Mouse (Mus musculus) embryonic facial prominence, embryonic 15.5 days (tissue): Measurements from ENCODE around the gene Zc3h6. TPM values are rescaled to one million over a fixed set of nuclear protein-coding genes. Genes with fewer than 3 reads are reported as not detected.

Experiments used
- ATAC-seq: fragments of 200-750 bp; cut with Nextera tagmentation; 2 replicates; pipeline ENCODE4 v1.8.0; 2017; ENCODE audit warnings: low read depth, moderate TSS enrichment; ENCODE audit not compliant: insufficient number of reproducible peaks, low FRiP score, low TSS enrichment
- H3K27ac ChIP-seq: fragments of 300-500 bp; sonication (generic); replicated peaks from 2 replicates; pipeline ENCODE4 v1.5.1; 2015; ENCODE audit warnings: mild to moderate bottlenecking, inconsistent platforms
- H3K27me3 ChIP-seq: fragments of 300-500 bp; sonication (generic); 2 replicates; pipeline ENCODE4 v1.6.1; 2015; ENCODE audit warnings: inconsistent platforms
- H3K36me3 ChIP-seq: fragments of 300-500 bp; sonication (generic); 2 replicates; pipeline ENCODE4 v1.6.1; 2015; ENCODE audit warnings: mild to moderate bottlenecking, inconsistent platforms
- H3K4me1 ChIP-seq: fragments of 300-500 bp; sonication (generic); 2 replicates; pipeline ENCODE4 v1.6.1; 2015; ENCODE audit warnings: inconsistent platforms
- H3K4me2 ChIP-seq: fragments of 300-500 bp; sonication (generic); replicated peaks from 2 replicates; pipeline ENCODE4 v1.6.1; 2015; ENCODE audit warnings: mild to moderate bottlenecking, inconsistent platforms
- H3K4me3 ChIP-seq: fragments of 300-500 bp; sonication (generic); replicated peaks from 2 replicates; pipeline ENCODE4 v1.5.1; 2015; ENCODE audit warnings: mild to moderate bottlenecking, inconsistent platforms
- H3K9ac ChIP-seq: fragments of 300-500 bp; sonication (generic); 2 replicates; pipeline ENCODE4 v1.6.1; 2015; ENCODE audit warnings: inconsistent platforms
- H3K9me3 ChIP-seq: fragments of 300-500 bp; sonication (generic); replicated peaks from 2 replicates; pipeline ENCODE4 v1.6.1; 2016; ENCODE audit warnings: inconsistent platforms
- WGBS: fragments of 180-500 bp; shearing (Covaris S2); methylation state at CpG from one replicate; pipeline ENCODE4 v1.1.7; 2015; 5-methylcytosine and 5-hydroxymethylcytosine counted together
- polyA plus RNA-seq: library from polyadenylated mRNA; unstranded; fragments of >200 nt; fragmentation: Nextera tagmentation; extraction: Ambion mirVana; gene quantifications from 2 replicates; pipeline ENCODE4 v1.2.1, GENCODE M21; 2015

The Zc3h6 gene
- 2.4 and 2.5 TPM in 2 replicates for polyA plus RNA-seq

GRCm38 (mm10) chr2:128966641-128967580 is at the start of gene Zc3h6:
Gene Zc3h6 (plus strand): TSS chr2:128967402.
- Histone ChIP-seq H3K9me3 (no peaks in the 10 kb centered on the region), H3K27ac (peak within 1 kb of the TSS; percentile 100), H3K4me1 (peaks cover 7% of the 10 kb centered on the region), H3K4me2 (peak within 1 kb of the TSS; percentile 50), H3K4me3 (peak within 1 kb of the TSS; percentile 94), H3K36me3 (no peaks in the 10 kb centered on the region), H3K9ac (peak within 1 kb of the TSS; percentile 100), H3K27me3 (no peaks in the 10 kb centered on the region)
- ATAC-seq = peak; percentile 98
- WGBS = under 1% methylated on average over 65 of the region's 65 CpGs

DNA sequence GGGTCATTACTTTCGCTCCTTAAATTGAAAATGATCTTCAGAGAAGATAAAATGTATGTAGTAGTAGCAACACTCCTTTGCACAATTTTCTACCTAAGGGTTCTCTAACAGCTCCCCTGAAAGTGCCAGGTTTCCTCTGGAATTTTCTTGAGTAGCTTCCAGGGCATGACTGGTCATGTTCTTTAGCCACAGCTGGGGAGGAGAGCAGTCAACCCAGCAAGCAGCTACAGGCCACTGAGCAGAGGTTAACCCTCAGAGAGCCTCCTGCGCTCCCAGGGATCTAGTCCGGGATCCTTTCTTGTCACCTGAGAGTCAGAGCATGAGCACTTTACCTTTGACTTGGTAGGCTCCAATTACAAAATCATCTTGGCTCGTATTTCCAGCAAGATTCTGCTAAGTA is 42.4 kb upstream of the Zc3h6 start:
- no peaks in the 10 kb centered on the region for H3K9me3 ChIP-seq
- H3K27me3 ChIP-seq = no peaks in the 10 kb centered on the region
- H3K4me2 ChIP-seq = no peak overlapping the region
- H3K27ac ChIP-seq = no peak overlapping the region
- H3K36me3 ChIP-seq = peaks cover 8% of the 10 kb centered on the region
- no peak for ATAC-seq
- H3K4me3 ChIP-seq = no peak overlapping the region
- no peaks in the 10 kb centered on the region for H3K4me1 ChIP-seq
- 70% methylated on average over 4 of the region's 4 CpGs for WGBS
- no peak overlapping the region for H3K9ac ChIP-seq

DNA sequence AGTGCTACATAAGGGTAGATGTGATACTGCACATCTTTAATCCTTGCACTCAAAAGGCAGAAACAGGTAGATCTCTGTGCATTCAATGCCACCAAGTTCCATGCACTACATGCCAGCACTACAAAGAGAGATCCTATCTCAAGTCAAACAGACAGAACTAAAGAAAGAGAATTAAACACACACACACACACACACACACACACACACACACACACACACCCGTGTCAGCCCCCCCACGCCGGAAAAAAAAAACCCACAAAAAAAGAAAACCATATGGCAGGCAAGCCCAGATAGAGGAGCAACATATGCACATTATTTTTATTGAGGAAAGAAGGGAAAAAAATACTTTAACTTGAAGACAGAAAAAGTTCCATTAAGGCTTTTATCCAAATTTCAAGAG is 38.8 kb upstream of the Zc3h6 start:
- WGBS = 62% methylated on average over 3 of the region's 3 CpGs
- Histone ChIP-seq H3K36me3 (peaks cover 19% of the 10 kb centered on the region), H3K27ac (no peak overlapping the region), H3K9me3 (no peaks in the 10 kb centered on the region), H3K27me3 (no peaks in the 10 kb centered on the region), H3K9ac (no peak overlapping the region), H3K4me2 (no peak overlapping the region), H3K4me1 (no peaks in the 10 kb centered on the region), H3K4me3 (no peak overlapping the region)
- no peak for ATAC-seq

DNA sequence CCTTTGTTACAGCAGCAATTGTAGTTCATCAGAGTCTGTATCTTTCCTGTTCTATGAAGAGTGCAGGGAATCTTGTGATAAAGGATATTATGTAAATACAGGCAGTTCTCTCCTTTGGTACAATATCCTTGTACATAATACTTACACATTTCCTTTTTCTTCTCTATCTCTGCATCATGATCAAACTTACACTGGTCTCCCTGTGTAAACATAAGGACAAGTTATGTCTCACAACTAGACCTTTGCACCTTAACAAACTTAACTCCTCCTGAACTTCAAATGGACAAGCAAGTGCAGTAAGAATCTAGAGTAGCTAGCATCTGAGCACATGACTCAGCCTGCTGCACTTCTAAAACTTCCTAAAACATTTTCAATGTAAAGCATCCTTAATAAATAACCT is 36.5 kb upstream of the Zc3h6 start:
- no peaks in the 10 kb centered on the region for H3K27me3 ChIP-seq
- peaks cover 17% of the 10 kb centered on the region for H3K36me3 ChIP-seq
- no peak overlapping the region for H3K4me3 ChIP-seq
- no peak overlapping the region for H3K9ac ChIP-seq
- H3K4me2 ChIP-seq = no peak overlapping the region
- no peak overlapping the region for H3K27ac ChIP-seq
- no peak for ATAC-seq
- no peaks in the 10 kb centered on the region for H3K9me3 ChIP-seq
- H3K4me1 ChIP-seq = no peaks in the 10 kb centered on the region

DNA sequence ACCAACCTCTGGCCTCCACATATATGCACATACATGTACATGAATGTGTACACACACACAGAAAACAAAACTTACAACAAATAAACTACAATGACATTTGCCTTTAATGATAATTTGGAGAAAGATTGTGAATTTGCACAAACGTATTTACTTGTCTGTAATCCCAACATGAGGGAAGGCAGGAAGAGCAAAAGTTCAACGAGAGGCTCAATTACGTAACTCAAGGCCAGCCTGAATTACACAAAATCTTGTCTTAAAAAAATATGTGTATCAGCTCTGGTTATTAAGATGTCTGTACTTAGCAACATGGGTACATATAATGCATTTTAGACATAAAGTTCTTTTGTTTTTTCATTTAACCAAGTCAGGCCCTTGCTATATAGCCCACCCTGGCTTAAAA is 30.9 kb upstream of the Zc3h6 start:
- no peak overlapping the region for H3K4me2 ChIP-seq
- H3K27me3 ChIP-seq = no peaks in the 10 kb centered on the region
- peaks cover 12% of the 10 kb centered on the region; the same call in 1 of the 2 replicates for H3K36me3 ChIP-seq
- WGBS = 78% methylated on average over 3 of the region's 3 CpGs
- no peak overlapping the region for H3K27ac ChIP-seq
- H3K9ac ChIP-seq = no peak overlapping the region
- H3K4me1 ChIP-seq = no peaks in the 10 kb centered on the region
- ATAC-seq = no peak
- H3K9me3 ChIP-seq = no peaks in the 10 kb centered on the region
- no peak overlapping the region for H3K4me3 ChIP-seq

GRCm38 (mm10) chr2:128943538-128944528 is 23.4 kb upstream of the Zc3h6 start, which contains the start of gene Zc3h8:
Gene Zc3h8 (minus strand): TSS chr2:128944077.
- Histone ChIP-seq H3K27ac (peak within 1 kb of the TSS; percentile 87), H3K9me3 (no peaks in the 10 kb centered on the region), H3K4me3 (peak within 1 kb of the TSS; percentile 75), H3K4me1 (0 out of 2 replicates have a peak, but pooled peaks cover 7% of the 10 kb centered on the region), H3K4me2 (peak within 1 kb of the TSS; percentile 89), H3K9ac (peak within 1 kb of the TSS; percentile 55), H3K27me3 (no peaks in the 10 kb centered on the region), H3K36me3 (no peaks in the 10 kb centered on the region)
- WGBS = 2% methylated on average over 65 of the region's 65 CpGs
- ATAC-seq = peak; percentile 94

- ATAC-seq = no peak
- Histone ChIP-seq H3K9me3 (no peaks in the 10 kb centered on the region), H3K9ac (no peak overlapping the region), H3K27ac (no peak overlapping the region), H3K4me3 (no peak overlapping the region), H3K4me2 (no peak overlapping the region), H3K4me1 (0 out of 2 replicates have a peak, but pooled peaks cover 4% of the 10 kb centered on the region), H3K36me3 (no peaks in the 10 kb centered on the region), H3K27me3 (no peaks in the 10 kb centered on the region)
- WGBS = 32% methylated on average over 6 of the region's 6 CpGs
Measured at GRCm38 (mm10) chr2:128947962-128948588, 19.1 kb upstream of the Zc3h6 start.

GRCm38 (mm10) chr2:128954186-128954585 is 13.0 kb upstream of the Zc3h6 start:
- Histone ChIP-seq H3K9me3 (no peaks in the 10 kb centered on the region), H3K27ac (no peak overlapping the region), H3K4me3 (no peak overlapping the region), H3K36me3 (no peaks in the 10 kb centered on the region), H3K4me2 (no peak overlapping the region), H3K9ac (no peak overlapping the region), H3K4me1 (no peaks in the 10 kb centered on the region), H3K27me3 (no peaks in the 10 kb centered on the region)
- ATAC-seq = no peak

- H3K4me2 ChIP-seq = peak overlapping the region; percentile 50
- peak overlapping the region; percentile 65; the same call in 1 of the 2 replicates for H3K27ac ChIP-seq
- peaks cover 7% of the 10 kb centered on the region for H3K4me1 ChIP-seq
- H3K36me3 ChIP-seq = no peaks in the 10 kb centered on the region
- H3K27me3 ChIP-seq = no peaks in the 10 kb centered on the region
- H3K4me3 ChIP-seq = no peak overlapping the region; the same call in 1 of the 2 replicates
- H3K9me3 ChIP-seq = no peaks in the 10 kb centered on the region
- no peak overlapping the region for H3K9ac ChIP-seq
- 45% methylated on average over 5 of the region's 5 CpGs for WGBS
- ATAC-seq = no peak
Measured at GRCm38 (mm10) chr2:128965505-128966105, 1.6 kb upstream of the Zc3h6 start.

GRCm38 (mm10) chr2:128966236-128966635 is 966 bp upstream of the Zc3h6 start:
- WGBS = 11% methylated on average over 6 of the region's 6 CpGs
- Histone ChIP-seq H3K36me3 (no peaks in the 10 kb centered on the region), H3K4me2 (peak overlapping the region; percentile 50), H3K27ac (no peak overlapping the region), H3K27me3 (no peaks in the 10 kb centered on the region), H3K4me1 (peaks cover 7% of the 10 kb centered on the region), H3K4me3 (peak overlapping the region; percentile 94), H3K9me3 (no peaks in the 10 kb centered on the region), H3K9ac (no peak overlapping the region)
- ATAC-seq = no peak
